Mouse (Mus musculus): ENCODE measurements around the gene Gm29866.
"Not testable (repeated sequence)": the region's sequence is repeated elsewhere in the genome, so short reads cannot be mapped to it uniquely, and the experiment has no call there.

The Gm29866 gene

DNA sequence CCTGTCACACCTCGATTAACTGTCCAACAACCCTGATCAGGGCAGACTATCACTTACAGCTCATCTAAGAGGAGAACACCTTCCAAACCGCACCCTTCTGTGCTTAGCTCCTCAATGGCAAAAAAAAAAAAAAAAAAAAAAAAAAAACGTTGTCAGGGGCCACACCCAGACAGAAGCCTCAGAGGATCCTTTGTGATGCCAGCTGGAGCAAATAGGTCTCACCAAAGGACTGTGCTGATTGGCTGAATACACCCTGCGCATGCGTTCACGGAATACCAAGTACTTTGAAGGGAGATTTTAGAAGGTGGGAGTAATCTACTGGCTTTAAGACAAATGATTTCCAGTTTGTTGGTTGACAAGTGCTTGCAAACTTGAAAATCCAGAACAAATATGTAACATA lies at the start of gene Gm29866:
Gene Gm29866, minus strand, starts transcription at position 101 of the 400 bp plus-strand sequence.
- not testable (repeated sequence) for DNase-seq (ENCODE audit: low spot score)

Measured in lung, postnatal 25 days (tissue).